Mouse (Mus musculus) CD8-positive naive resting alpha-beta T cell, adult 2 months (primary cell): Measurements from ENCODE around the gene Olfr116.

Source experiments
- DNase-seq, 2 experiments: peaks; one replicate each; pipeline ENCODE4 v3.0.0; 2022; ENCODE audit warnings: low read depth in 2 of 2, low spot score in 2 of 2

The Olfr116 gene

GRCm38 (mm10) chr17:37627009-37627408, at the start of gene Olfr116, which contains the start of gene Olfr115:
Gene Olfr116, minus strand, starts transcription at chr17:37627199.
Gene Olfr115, minus strand, starts transcription at chr17:37627109.
- no peak for DNase-seq

- DNase-seq, result no peak
Measured at GRCm38 (mm10) chr17:37666688-37667087, 39.7 kb upstream of the Olfr116 start, which contains the start of gene Olfr118. Gene Olfr118, plus strand, starts transcription at chr17:37666988.

GRCm38 (mm10) chr17:37663682-37664081, 36.7 kb upstream of the Olfr116 start, which contains the start of gene Olfr117:
Gene Olfr117, minus strand, starts transcription at chr17:37663782.
- no peak for DNase-seq

GRCm38 (mm10) chr17:37592643-37593042, 34.4 kb downstream of the Olfr116 start, which contains the start of gene Olfr114:
Gene Olfr114, minus strand, starts transcription at chr17:37592743.
- no peak for DNase-seq

- DNase-seq, result no peak
Measured at GRCm38 (mm10) chr17:37577563-37577962, 49.4 kb downstream of the Olfr116 start, which contains the start of gene Olfr113. Gene Olfr113, minus strand, starts transcription at chr17:37577663.
